In genomic region chr8:121393111-121393510, GRCm38 (mm10) we compare ENCODE assay signal across 8 mouse cellular contexts.
DNase-seq lines count a peak whose midpoint lies in the region; ATAC-seq lines count a peak whose summit lies in the region.
"Had no signal": no experiment of that assay in that cellular context is flagged by ENCODE, and none has a peak within 500 bp of the region (broad histone marks: within the 10 kb centered on the region; RNA-seq: fewer than 3 reads in every experiment).

No protein-coding gene starts in this region.

- H3K4me2 ChIP-seq in kidney, embryonic 16.5 days (replicated peaks; ENCODE audit: low read depth, low read length): peak overlapping the region; percentile 22
- H3K4me2 ChIP-seq in neural tube, embryonic 13.5 days: no peak overlapping the region
- H3K4me2 ChIP-seq: embryonic facial prominence, embryonic 12.5 days had no signal

- peaks cover 30% of the 10 kb centered on the region; the same call in 1 of the 2 replicates for H3K27me3 ChIP-seq in kidney, embryonic 16.5 days (ENCODE audit: insufficient read depth, low read length)
- H3K27me3 ChIP-seq in neural tube, embryonic 13.5 days: peaks cover 91% of the 10 kb centered on the region

- H3K36me3 ChIP-seq in kidney, embryonic 16.5 days (ENCODE audit: insufficient read depth, low read length): no peaks in the 10 kb centered on the region
- H3K36me3 ChIP-seq in neural tube, embryonic 13.5 days: no peaks in the 10 kb centered on the region
- H3K36me3 ChIP-seq: embryonic facial prominence, embryonic 12.5 days had no signal

- H3K4me1 ChIP-seq in kidney, embryonic 16.5 days (ENCODE audit: insufficient read depth, low read length): peaks cover 59% of the 10 kb centered on the region
- H3K4me1 ChIP-seq in neural tube, embryonic 13.5 days (replicated peaks): peaks cover 41% of the 10 kb centered on the region

- H3K4me3 ChIP-seq in kidney, embryonic 16.5 days (ENCODE audit: low read length): 0 out of 2 replicates have a peak overlapping the region, but pooled peaks have one; percentile 0
- H3K4me3 ChIP-seq in neural tube, embryonic 13.5 days: no peak overlapping the region
- H3K4me3 ChIP-seq: embryonic facial prominence, embryonic 12.5 days had no signal

- 0 out of 2 replicates have a peak, but pooled peaks have one; percentile 33 for ATAC-seq in kidney, embryonic 16.5 days (ENCODE audit: low FRiP score, low TSS enrichment)
- ATAC-seq in neural tube, embryonic 13.5 days (ENCODE audit: low read depth): 0 out of 2 replicates have a peak, but pooled peaks have one; percentile 37

- peak overlapping the region; percentile 26 for H3K27ac ChIP-seq in kidney, embryonic 16.5 days (ENCODE audit: low read length)
- no peak overlapping the region for H3K27ac ChIP-seq in neural tube, embryonic 13.5 days (replicated peaks)
- H3K27ac ChIP-seq: embryonic facial prominence, embryonic 12.5 days had no signal

- no peak overlapping the region for H3K9ac ChIP-seq in kidney, embryonic 16.5 days (replicated peaks; ENCODE audit: low read length)
- no peak overlapping the region for H3K9ac ChIP-seq in neural tube, embryonic 13.5 days
- H3K9ac ChIP-seq: embryonic facial prominence, embryonic 12.5 days had no signal

- intact Hi-C loops in left cerebral cortex, postnatal 25 days (cut with DNase I): loop anchor here (1.0 to 5.0 kb wide), 3 partner anchors 120 to 280 kb away; partner anchors contain the start of gene Foxl1
- intact Hi-C loops in left cerebral cortex, postnatal 36 days (cut with DNase I): loop anchor here (2.0 to 5.0 kb wide), 3 partner anchors 120 to 280 kb away; partner anchors contain the start of gene Foxl1

- WGBS in kidney, embryonic 16.5 days: 6% methylated on average over 9 of the region's 9 CpGs
- WGBS in neural tube, embryonic 13.5 days: 16% methylated on average over 9 of the region's 9 CpGs

- no peaks in the 10 kb centered on the region for H3K9me3 ChIP-seq in kidney, embryonic 16.5 days (ENCODE audit: low read length)
- no peaks in the 10 kb centered on the region for H3K9me3 ChIP-seq in neural tube, embryonic 13.5 days
- H3K9me3 ChIP-seq: embryonic facial prominence, embryonic 12.5 days had no signal

- DNase-seq in left cerebral cortex, postnatal 25 days (ENCODE audit: low spot score in 2 of 2): peak; percentile 17 to 39
- DNase-seq in left cerebral cortex, postnatal 36 days (ENCODE audit: low spot score in 2 of 2): no peak
- peak; percentile 46 for DNase-seq in ZHBTc4 (ENCODE audit: low read depth, low spot score)
- peak; percentile 62 for DNase-seq in embryo, embryonic 11.5 days (ENCODE audit: low read depth, low spot score)
- DNase-seq in natural killer cell, adult 2 months (ENCODE audit: low spot score in 2 of 2): no peak

Comparison
In these comparisons a context has a peak if more than half of its experiments do, and no peak if none do; other contexts are left out.
1. DNase-seq: peak in left cerebral cortex, postnatal 25 days (2 of 2), ZHBTc4 (single experiment) and embryo, embryonic 11.5 days (single experiment); none in left cerebral cortex, postnatal 36 days (0 of 2) and natural killer cell, adult 2 months (0 of 2).